Mouse (Mus musculus) lung, embryonic 14.5 days (tissue): ENCODE results near the gene Gm49395. TPM values are rescaled to one million over a fixed set of nuclear protein-coding genes. Genes with fewer than 3 reads are reported as not detected.

ENCODE experiments used
- ATAC-seq: fragments of 200-750 bp; cut with Nextera tagmentation; 2 replicates; pipeline ENCODE4 v1.8.0; 2017; ENCODE audit warnings: mild to moderate bottlenecking, moderate TSS enrichment, moderate library complexity; ENCODE audit not compliant: insufficient read depth
- DNase-seq: peaks from one replicate; pipeline ENCODE4 v3.0.0-alpha.2; 2015
- H3K27ac ChIP-seq: fragments of 300-500 bp; sonication (generic); 2 replicates; pipeline ENCODE4 v1.5.1; 2014; ENCODE audit warnings: low read depth, mild to moderate bottlenecking, moderate library complexity
- H3K27me3 ChIP-seq: fragments of 300-500 bp; sonication (generic); 2 replicates; pipeline ENCODE4 v1.6.1; 2014; ENCODE audit warnings: low read length, control low read depth; ENCODE audit not compliant: insufficient read depth
- H3K36me3 ChIP-seq: fragments of 300-500 bp; sonication (generic); 2 replicates; pipeline ENCODE4 v1.6.1; 2014; ENCODE audit warnings: control low read depth; ENCODE audit not compliant: insufficient read depth
- H3K4me1 ChIP-seq: fragments of 300-500 bp; sonication (generic); 2 replicates; pipeline ENCODE4 v1.6.1; 2014; ENCODE audit warnings: antibody characterized with exemption, control low read depth; ENCODE audit not compliant: insufficient read depth
- H3K4me2 ChIP-seq: fragments of 300-500 bp; sonication (generic); 2 replicates; pipeline ENCODE4 v1.6.1; 2014; ENCODE audit warnings: mild to moderate bottlenecking
- H3K4me3 ChIP-seq: fragments of 300-500 bp; sonication (generic); 2 replicates; pipeline ENCODE4 v1.5.1; 2014; ENCODE audit warnings: low read depth, low read length
- H3K9ac ChIP-seq: fragments of 300-500 bp; sonication (generic); 2 replicates; pipeline ENCODE4 v1.6.1; 2014
- H3K9me3 ChIP-seq: fragments of 300-500 bp; sonication (generic); 2 replicates; pipeline ENCODE4 v1.6.1; 2016; ENCODE audit warnings: low read depth, low read length, control low read depth
- CTCF ChIP-seq: IDR thresholded peaks from 2 replicates; pipeline ENCODE4 v1.5.1; 2016; ENCODE audit warnings: antibody characterized with exemption, low read depth
- WGBS: fragments of 180-500 bp; shearing (Covaris S2); extraction: QIAGEN DNeasy Blood & Tissue Kit; methylation state at CpG from one replicate; pipeline ENCODE4 v1.1.7; 2014; 5-methylcytosine and 5-hydroxymethylcytosine counted together
- polyA plus RNA-seq: library from polyadenylated mRNA; unstranded; fragments of >200 nt; fragmentation: Nextera tagmentation; extraction: Ambion mirVana; gene quantifications from 2 replicates; pipeline ENCODE4 v1.2.1, GENCODE M21; 2014

The Gm49395 gene
- polyA plus RNA-seq, 1 experiment from 2014 or later: 8.3 TPM

GRCm38 (mm10) chr13:115006213-115006835, 95.4 kb downstream of the Gm49395 start:
- ATAC-seq (no peak), DNase-seq (no peak)
- no peak overlapping the region for H3K9ac ChIP-seq
- H3K4me1 ChIP-seq: no peaks in the 10 kb centered on the region
- H3K4me3 ChIP-seq: no peak overlapping the region
- no peak for TF ChIP-seq CTCF
- H3K27me3 ChIP-seq: no peaks in the 10 kb centered on the region
- WGBS: 54% methylated on average over 9 of the region's 9 CpGs
- H3K4me2 ChIP-seq: no peak overlapping the region
- no peak overlapping the region; the same call in 1 of the 2 replicates for H3K27ac ChIP-seq
- H3K36me3 ChIP-seq: no peaks in the 10 kb centered on the region
- no peaks in the 10 kb centered on the region for H3K9me3 ChIP-seq

GRCm38 (mm10) chr13:115005342-115005741, 96.4 kb downstream of the Gm49395 start:
- no peak for DNase-seq
- Histone ChIP-seq H3K4me3 (no peak overlapping the region), H3K4me2 (no peak overlapping the region), H3K27ac (no peak overlapping the region), H3K9ac (no peak overlapping the region), H3K27me3 (no peaks in the 10 kb centered on the region), H3K4me1 (no peaks in the 10 kb centered on the region), H3K9me3 (no peaks in the 10 kb centered on the region), H3K36me3 (no peaks in the 10 kb centered on the region)
- ATAC-seq: 0 out of 2 replicates have a peak, but pooled peaks have one; percentile 37
- 39% methylated on average over 6 of the region's 6 CpGs for WGBS
- no peak for TF ChIP-seq CTCF

- peak; percentile 62; the same call in 1 of the 2 replicates for ATAC-seq
- Histone ChIP-seq H3K4me1 (no peaks in the 10 kb centered on the region), H3K4me3 (no peak overlapping the region), H3K9me3 (no peaks in the 10 kb centered on the region), H3K9ac (no peak overlapping the region), H3K36me3 (0 out of 2 replicates have a peak, but pooled peaks cover 4% of the 10 kb centered on the region), H3K27ac (peak overlapping the region; percentile 13; the same call in 1 of the 2 replicates), H3K4me2 (no peak overlapping the region), H3K27me3 (no peaks in the 10 kb centered on the region)
- peak; percentile 57 for TF ChIP-seq CTCF
- DNase-seq: peak; percentile 65
- WGBS: 36% methylated on average over 7 of the region's 7 CpGs
Measured at GRCm38 (mm10) chr13:115003444-115004053, 98.2 kb downstream of the Gm49395 start.

- no peak overlapping the region for H3K27ac ChIP-seq
- H3K9me3 ChIP-seq: no peaks in the 10 kb centered on the region
- DNase-seq: no peak
- no peak overlapping the region for H3K9ac ChIP-seq
- no peaks in the 10 kb centered on the region for H3K4me1 ChIP-seq
- TF ChIP-seq CTCF: no peak
- 83% methylated on average over 3 of the region's 3 CpGs for WGBS
- H3K4me2 ChIP-seq: no peak overlapping the region
- ATAC-seq: no peak
- H3K4me3 ChIP-seq: no peak overlapping the region
- 0 out of 2 replicates have a peak, but pooled peaks cover 4% of the 10 kb centered on the region for H3K36me3 ChIP-seq
- no peaks in the 10 kb centered on the region for H3K27me3 ChIP-seq
Measured at GRCm38 (mm10) chr13:115002837-115003236, 98.9 kb downstream of the Gm49395 start.

GRCm38 (mm10) chr13:115002155-115002554, 99.6 kb downstream of the Gm49395 start:
- Histone ChIP-seq H3K27ac (no peak overlapping the region), H3K9me3 (no peaks in the 10 kb centered on the region), H3K4me2 (no peak overlapping the region), H3K36me3 (0 out of 2 replicates have a peak, but pooled peaks cover 4% of the 10 kb centered on the region), H3K4me3 (no peak overlapping the region), H3K27me3 (no peaks in the 10 kb centered on the region), H3K4me1 (no peaks in the 10 kb centered on the region), H3K9ac (no peak overlapping the region)
- TF ChIP-seq CTCF: no peak
- WGBS: 85% methylated on average over 5 of the region's 5 CpGs
- DNase-seq (no peak), ATAC-seq (no peak)

- Histone ChIP-seq H3K4me2 (no peak overlapping the region), H3K36me3 (0 out of 2 replicates have a peak, but pooled peaks cover 4% of the 10 kb centered on the region), H3K4me3 (no peak overlapping the region), H3K9me3 (no peaks in the 10 kb centered on the region), H3K4me1 (no peaks in the 10 kb centered on the region), H3K9ac (no peak overlapping the region), H3K27ac (no peak overlapping the region), H3K27me3 (no peaks in the 10 kb centered on the region)
- no peak for DNase-seq
- 83% methylated on average over 4 of the region's 4 CpGs for WGBS
- ATAC-seq: no peak
- no peak for TF ChIP-seq CTCF
Measured at GRCm38 (mm10) chr13:114999582-114999981, 102.1 kb downstream of the Gm49395 start.

- 87% methylated on average over 10 of the region's 10 CpGs for WGBS
- no peaks in the 10 kb centered on the region for H3K4me1 ChIP-seq
- H3K27me3 ChIP-seq: no peaks in the 10 kb centered on the region
- H3K27ac ChIP-seq: no peak overlapping the region
- no peaks in the 10 kb centered on the region for H3K9me3 ChIP-seq
- no peak overlapping the region for H3K4me2 ChIP-seq
- ATAC-seq: no peak
- TF ChIP-seq CTCF: no peak
- H3K4me3 ChIP-seq: no peak overlapping the region
- 0 out of 2 replicates have a peak, but pooled peaks cover 6% of the 10 kb centered on the region for H3K36me3 ChIP-seq
- no peak overlapping the region for H3K9ac ChIP-seq
- DNase-seq: no peak
Measured at GRCm38 (mm10) chr13:114998100-114998499, 103.6 kb downstream of the Gm49395 start.
